Mouse (Mus musculus) heart, embryonic 16.5 days (tissue): ENCODE results near the gene Asrgl1. TPM values are rescaled to one million over a fixed set of nuclear protein-coding genes. Genes with fewer than 3 reads are reported as not detected.
"Not testable (repeated sequence)": the region's sequence is repeated elsewhere in the genome, so short reads cannot be mapped to it uniquely, and the experiment has no call there.

Experiments
- ATAC-seq: fragments of 200-750 bp; cut with Nextera tagmentation; replicated peaks from 2 replicates; pipeline ENCODE4 v1.8.0; 2017; ENCODE audit warnings: moderate number of reproducible peaks; ENCODE audit not compliant: insufficient read depth, low FRiP score; ENCODE audit errors: extremely low read depth
- H3K27ac ChIP-seq: fragments of 300-500 bp; sonication (generic); 2 replicates; pipeline ENCODE4 v1.5.1; 2014; ENCODE audit warnings: mild to moderate bottlenecking, low read length, control low read depth, moderate library complexity
- H3K27me3 ChIP-seq: fragments of 300-500 bp; sonication (generic); 2 replicates; pipeline ENCODE4 v1.6.1; 2014; ENCODE audit warnings: low read length, mixed read lengths; ENCODE audit not compliant: control insufficient read depth, insufficient read depth
- H3K36me3 ChIP-seq: fragments of 300-500 bp; sonication (generic); 2 replicates; pipeline ENCODE4 v1.6.1; 2014; ENCODE audit not compliant: control insufficient read depth, insufficient read depth
- H3K4me1 ChIP-seq: fragments of 300-500 bp; sonication (generic); 2 replicates; pipeline ENCODE4 v1.6.1; 2014; ENCODE audit warnings: low read length, mixed read lengths; ENCODE audit not compliant: control insufficient read depth, insufficient read depth
- H3K4me2 ChIP-seq: fragments of 300-500 bp; sonication (generic); 2 replicates; pipeline ENCODE4 v1.6.1; 2014; ENCODE audit warnings: low read depth, mild to moderate bottlenecking, control low read depth, low read length
- H3K4me3 ChIP-seq: fragments of 300-500 bp; sonication (generic); 2 replicates; pipeline ENCODE4 v1.5.1; 2014; ENCODE audit warnings: mild to moderate bottlenecking, control low read depth, low read length
- H3K9ac ChIP-seq: fragments of 300-500 bp; sonication (generic); 2 replicates; pipeline ENCODE4 v1.6.1; 2014; ENCODE audit warnings: low read length, control low read depth
- H3K9me3 ChIP-seq: fragments of 300-500 bp; sonication (generic); replicated peaks from 2 replicates; pipeline ENCODE4 v1.6.1; 2016; ENCODE audit warnings: low read length; ENCODE audit not compliant: control insufficient read depth
- WGBS: fragments of 180-500 bp; shearing (Covaris S2); extraction: QIAGEN DNeasy Blood & Tissue Kit; methylation state at CpG from one replicate; pipeline ENCODE4 v1.1.7; 2014; 5-methylcytosine and 5-hydroxymethylcytosine counted together
- polyA plus RNA-seq: library from polyadenylated mRNA; unstranded; fragments of >200 nt; fragmentation: Nextera tagmentation; extraction: Ambion mirVana; gene quantifications from 2 replicates; pipeline ENCODE4 v1.2.1, GENCODE M21; 2015

Asrgl1 gene
- polyA plus RNA-seq, 1 experiment from 2014 or later: 21.6 TPM

DNA sequence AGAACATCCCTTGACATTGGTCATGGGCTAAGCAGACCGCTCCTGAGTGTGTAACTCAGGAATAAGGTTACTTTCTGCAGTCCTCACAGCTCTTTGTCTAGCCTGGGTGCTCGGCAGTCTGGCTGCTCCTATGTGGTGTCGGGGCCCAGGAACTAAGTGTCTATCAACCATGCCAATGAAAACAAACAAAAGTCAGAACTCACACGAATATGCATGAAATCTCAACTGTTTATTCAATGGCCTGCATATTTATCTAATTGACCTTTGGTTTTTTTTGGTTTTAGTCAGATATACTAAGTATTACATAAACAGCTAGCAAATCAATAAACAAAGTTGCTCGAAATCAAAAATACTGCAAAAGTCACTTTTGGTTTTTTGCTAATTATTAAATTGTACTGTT is 40.3 kb downstream of the Asrgl1 start:
- no peaks in the 10 kb centered on the region for H3K9me3 ChIP-seq
- no peak overlapping the region for H3K9ac ChIP-seq
- no peak for ATAC-seq
- no peak overlapping the region for H3K27ac ChIP-seq
- no peaks in the 10 kb centered on the region for H3K36me3 ChIP-seq
- H3K27me3 ChIP-seq: no peaks in the 10 kb centered on the region
- H3K4me2 ChIP-seq: no peak overlapping the region
- no peak overlapping the region for H3K4me3 ChIP-seq
- WGBS: 66% methylated on average over 5 of the region's 5 CpGs
- H3K4me1 ChIP-seq: no peaks in the 10 kb centered on the region

DNA sequence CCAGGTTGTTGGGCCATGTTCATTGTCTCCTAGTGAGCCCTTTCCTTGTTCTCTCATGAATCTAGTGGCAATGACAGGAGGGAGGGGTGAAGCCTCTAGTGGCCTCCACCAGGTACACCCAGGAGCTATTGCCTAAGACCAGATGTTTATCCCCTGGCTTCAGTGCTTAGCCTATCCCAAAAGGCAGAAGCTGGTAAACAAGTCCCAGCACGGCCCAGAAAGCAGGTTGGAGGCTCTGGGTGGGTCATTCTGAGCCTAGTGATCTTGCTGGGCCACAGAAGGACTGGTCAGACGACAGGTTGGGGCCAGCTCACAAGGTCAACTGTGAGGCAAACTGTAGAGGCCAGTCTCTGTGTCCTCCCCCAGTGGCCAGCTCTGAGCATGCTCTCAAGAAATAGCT is 44.7 kb downstream of the Asrgl1 start:
- no peak overlapping the region for H3K4me3 ChIP-seq
- no peaks in the 10 kb centered on the region for H3K27me3 ChIP-seq
- H3K9ac ChIP-seq: no peak overlapping the region
- 54% methylated on average over 2 of the region's 2 CpGs for WGBS
- H3K9me3 ChIP-seq: no peaks in the 10 kb centered on the region
- no peak for ATAC-seq
- H3K36me3 ChIP-seq: no peaks in the 10 kb centered on the region
- no peak overlapping the region for H3K27ac ChIP-seq
- no peak overlapping the region for H3K4me2 ChIP-seq
- no peaks in the 10 kb centered on the region for H3K4me1 ChIP-seq

DNA sequence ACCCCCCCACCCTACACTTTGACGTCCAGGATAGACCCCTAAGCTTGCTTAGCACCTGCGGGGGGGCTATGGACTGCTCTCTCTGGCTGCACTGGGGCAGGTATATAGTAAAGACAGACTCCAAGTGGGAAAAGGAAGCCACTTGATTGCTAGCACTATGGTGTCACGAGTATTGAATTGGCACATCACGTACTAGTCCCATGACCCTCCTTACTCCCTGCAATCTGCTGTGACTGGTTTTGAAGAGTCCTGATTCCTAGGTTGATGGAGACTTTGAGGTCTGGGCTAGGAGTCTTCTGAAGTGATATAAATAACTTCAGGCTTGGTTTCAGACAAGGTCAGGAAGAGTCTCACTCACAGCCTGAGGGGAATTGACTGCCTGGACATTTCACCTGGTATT is 45.2 kb downstream of the Asrgl1 start:
- H3K4me1 ChIP-seq: no peaks in the 10 kb centered on the region
- no peak for ATAC-seq
- no peak overlapping the region for H3K4me3 ChIP-seq
- H3K27ac ChIP-seq: no peak overlapping the region
- WGBS: 61% methylated on average over 4 of the region's 4 CpGs
- no peaks in the 10 kb centered on the region for H3K9me3 ChIP-seq
- H3K9ac ChIP-seq: no peak overlapping the region
- no peak overlapping the region for H3K4me2 ChIP-seq
- no peaks in the 10 kb centered on the region for H3K36me3 ChIP-seq
- H3K27me3 ChIP-seq: no peaks in the 10 kb centered on the region

DNA sequence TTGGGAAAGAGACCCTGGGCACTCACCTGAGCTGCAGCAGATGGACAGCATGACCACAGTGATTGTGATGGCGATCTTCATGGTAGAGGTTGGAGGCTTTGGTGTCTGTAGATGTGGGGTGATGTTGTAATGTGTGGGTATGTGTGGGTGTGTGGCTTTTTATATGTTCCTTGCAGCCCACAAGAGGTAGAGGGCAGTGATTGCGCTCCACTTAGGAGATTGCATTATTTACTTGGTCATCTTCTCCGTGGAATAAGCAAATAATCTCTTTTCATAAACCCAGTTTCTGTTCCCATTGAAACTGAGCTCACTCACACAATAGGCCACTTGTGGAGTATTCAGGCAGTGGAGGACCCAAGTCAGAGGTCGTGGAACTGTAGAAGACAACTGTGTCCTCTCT is 47.6 kb downstream of the Asrgl1 start, which contains the start of gene Scgb1a1:
TSS of gene Scgb1a1 (minus strand) at position 138 of the 400 bp plus-strand sequence.
- Histone ChIP-seq H3K9me3 (no peaks in the 10 kb centered on the region), H3K36me3 (no peaks in the 10 kb centered on the region), H3K4me2 (no peak within 1 kb of the TSS), H3K4me1 (peaks cover 4% of the 10 kb centered on the region; the same call in 1 of the 2 replicates), H3K4me3 (no peak within 1 kb of the TSS), H3K27me3 (no peaks in the 10 kb centered on the region), H3K9ac (no peak within 1 kb of the TSS), H3K27ac (no peak within 1 kb of the TSS)
- 83% methylated on average over 4 of the region's 4 CpGs for WGBS
- ATAC-seq: no peak

DNA sequence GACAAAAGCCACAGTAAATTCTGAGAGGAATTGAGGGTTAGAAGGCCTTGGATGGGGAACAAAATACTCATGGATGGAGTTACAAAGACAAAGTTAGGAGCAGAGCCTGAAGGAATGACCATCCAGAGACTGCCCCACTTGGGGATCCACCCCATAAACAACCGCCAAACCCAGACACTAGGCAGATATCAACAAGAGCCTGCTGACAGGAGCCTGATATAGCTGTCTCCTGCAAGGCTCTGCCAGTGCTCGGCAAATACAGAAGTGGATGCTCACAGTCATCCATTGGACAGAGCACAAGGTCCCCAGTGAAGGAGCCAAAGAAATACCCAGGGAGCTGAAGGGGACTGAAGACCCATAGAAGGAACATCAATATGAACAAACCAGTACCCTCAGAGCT is 51.5 kb downstream of the Asrgl1 start:
- not testable (repeated sequence) for H3K9me3 ChIP-seq, H3K27me3 ChIP-seq, H3K27ac ChIP-seq, H3K36me3 ChIP-seq, H3K4me3 ChIP-seq, H3K4me2 ChIP-seq, H3K9ac ChIP-seq, ATAC-seq
- H3K4me1 ChIP-seq: peaks cover 10% of the 10 kb centered on the region
- 23% methylated on average over 2 of the region's 2 CpGs for WGBS

DNA sequence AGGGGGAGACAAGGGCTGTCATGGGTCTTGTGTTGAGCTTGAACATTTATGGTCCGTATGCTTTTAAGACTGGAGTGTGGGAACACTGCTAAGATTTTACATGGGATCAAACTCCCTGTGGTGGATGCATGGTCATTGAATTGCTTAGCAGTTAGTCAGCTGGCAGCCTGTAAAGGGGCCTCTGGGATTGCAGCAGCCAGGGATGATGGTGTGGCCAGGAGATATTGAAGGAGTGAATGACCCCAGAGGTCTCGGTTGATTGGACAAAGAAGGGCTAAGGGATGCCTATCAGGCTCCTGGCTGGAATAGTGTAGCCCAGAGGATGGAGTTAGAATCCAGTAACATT is 52.5 kb downstream of the Asrgl1 start:
- H3K9me3 ChIP-seq: no peaks in the 10 kb centered on the region
- H3K4me1 ChIP-seq: peaks cover 10% of the 10 kb centered on the region
- no peaks in the 10 kb centered on the region for H3K36me3 ChIP-seq
- WGBS: 77% methylated on average over 2 of the region's 2 CpGs
- ATAC-seq: no peak
- H3K27ac ChIP-seq: no peak overlapping the region
- H3K9ac ChIP-seq: peak overlapping the region; percentile 50
- H3K4me3 ChIP-seq: no peak overlapping the region
- peak overlapping the region; percentile 39 for H3K4me2 ChIP-seq
- H3K27me3 ChIP-seq: no peaks in the 10 kb centered on the region

DNA sequence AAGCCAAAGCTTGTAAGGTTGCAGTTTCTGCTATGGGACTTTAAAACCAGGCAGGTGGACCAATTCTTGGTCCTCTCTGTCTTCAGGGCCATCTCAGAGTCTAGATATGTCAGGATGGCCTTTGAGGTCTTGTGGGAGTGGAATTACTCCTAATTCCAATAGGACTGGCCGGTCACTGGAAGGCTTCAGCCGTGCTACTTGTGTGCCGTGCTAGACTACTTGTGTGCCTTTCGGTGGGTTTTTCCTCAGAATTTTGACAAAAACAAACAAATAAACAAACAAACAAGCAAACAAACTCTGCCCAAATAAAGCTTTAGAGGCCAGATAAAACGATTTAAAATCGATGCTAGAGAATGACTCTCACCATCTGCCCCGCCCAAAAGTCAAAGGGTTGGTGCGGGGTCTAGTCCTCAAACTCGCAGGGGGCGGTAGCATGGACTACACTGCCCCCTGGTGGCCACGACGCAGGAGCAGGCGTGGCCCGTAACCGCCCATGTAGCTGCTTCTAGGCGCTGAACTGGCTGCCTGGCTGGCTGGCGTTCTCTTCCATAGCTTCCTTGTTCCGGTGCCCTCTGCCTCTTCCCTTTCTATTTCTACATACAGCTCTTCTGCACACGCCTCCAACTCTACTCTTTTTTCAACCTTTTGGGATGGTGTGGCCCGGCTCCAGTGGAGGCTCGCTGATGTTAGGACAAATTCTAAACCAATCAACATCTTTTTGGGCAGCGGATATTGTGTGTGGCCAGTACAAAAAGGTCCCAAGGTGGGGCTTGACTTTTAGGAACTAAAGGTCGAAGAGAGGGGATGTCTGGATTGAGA is 53.0 kb downstream of the Asrgl1 start:
- Histone ChIP-seq H3K4me1 (peaks cover 10% of the 10 kb centered on the region), H3K9ac (peak overlapping the region; percentile 50), H3K27me3 (no peaks in the 10 kb centered on the region), H3K4me3 (peak overlapping the region; percentile 25), H3K9me3 (no peaks in the 10 kb centered on the region), H3K27ac (no peak overlapping the region; the same call in 1 of the 2 replicates), H3K4me2 (peak overlapping the region; percentile 39), H3K36me3 (no peaks in the 10 kb centered on the region)
- ATAC-seq: peak; percentile 90
- WGBS: 15% methylated on average over 23 of the region's 23 CpGs

DNA sequence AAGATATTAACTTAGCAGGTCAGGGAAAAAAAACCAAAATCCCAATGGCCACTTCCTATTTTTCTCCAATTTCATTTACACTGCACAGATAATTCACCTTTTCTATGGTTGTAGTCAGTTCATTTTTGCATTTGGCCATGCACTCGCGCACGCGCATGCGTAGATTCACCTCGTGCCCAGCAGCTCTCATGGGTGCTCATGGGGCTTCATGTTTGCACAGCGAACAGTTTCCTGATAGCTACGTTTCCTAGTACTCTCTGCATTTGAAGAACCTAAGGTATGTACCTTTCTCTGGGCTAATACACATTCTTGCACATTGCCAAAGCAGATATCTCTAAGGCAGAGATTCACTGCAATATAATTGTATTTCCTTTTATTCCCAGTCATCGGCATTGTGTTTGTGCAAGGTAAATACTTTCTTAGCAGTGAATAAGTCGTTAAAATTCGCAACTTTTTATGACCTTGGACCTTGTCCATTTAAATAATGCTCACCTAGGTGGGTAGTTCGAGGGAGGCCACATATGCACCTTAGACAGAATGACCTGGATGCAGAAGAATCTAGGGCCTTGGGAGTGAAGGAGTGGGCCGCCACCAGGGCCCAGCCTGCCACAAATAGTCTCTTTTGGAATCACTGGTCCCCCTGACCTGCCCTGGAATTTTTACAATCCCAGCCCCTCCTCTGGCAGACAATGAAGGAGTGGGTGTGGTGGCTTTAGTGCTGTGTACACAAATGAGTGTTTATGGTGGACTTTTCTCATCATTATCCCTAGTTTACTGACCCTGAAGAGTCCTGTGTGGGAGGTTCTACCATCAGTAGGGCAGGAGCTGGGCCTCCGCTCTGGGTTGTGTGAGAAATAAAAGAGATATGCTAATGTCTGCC is 53.9 kb downstream of the Asrgl1 start:
- no peaks in the 10 kb centered on the region for H3K27me3 ChIP-seq
- no peak for ATAC-seq
- no peaks in the 10 kb centered on the region for H3K36me3 ChIP-seq
- no peak overlapping the region for H3K4me3 ChIP-seq
- H3K27ac ChIP-seq: no peak overlapping the region; the same call in 1 of the 2 replicates
- H3K9ac ChIP-seq: 0 out of 2 replicates have a peak overlapping the region, but pooled peaks have one; percentile 34
- 82% methylated on average over 14 of the region's 14 CpGs for WGBS
- no peaks in the 10 kb centered on the region for H3K9me3 ChIP-seq
- peak overlapping the region; percentile 39 for H3K4me2 ChIP-seq
- peaks cover 10% of the 10 kb centered on the region for H3K4me1 ChIP-seq

DNA sequence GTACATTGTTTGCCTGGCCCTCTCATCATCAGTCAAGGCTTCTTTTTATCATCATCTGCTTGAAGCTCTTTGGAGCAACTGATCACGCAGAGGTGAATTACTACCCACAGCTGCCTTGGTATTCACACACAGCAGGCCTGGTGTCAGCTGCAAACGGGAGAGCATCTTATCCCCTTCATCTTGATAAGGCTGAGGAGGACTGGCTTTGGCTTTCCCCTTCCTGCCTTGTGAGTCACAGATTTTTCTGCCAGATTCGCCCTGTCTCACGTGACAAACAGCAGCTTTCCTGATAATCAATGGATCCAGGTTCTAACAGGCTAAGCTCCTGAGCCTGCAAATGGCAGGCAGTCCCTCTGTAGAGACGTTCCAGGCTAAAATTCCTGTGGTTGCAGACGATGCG is 55.5 kb downstream of the Asrgl1 start:
- Histone ChIP-seq H3K4me2 (no peak overlapping the region), H3K27me3 (no peaks in the 10 kb centered on the region), H3K4me3 (no peak overlapping the region), H3K27ac (no peak overlapping the region), H3K9me3 (no peaks in the 10 kb centered on the region), H3K9ac (no peak overlapping the region), H3K36me3 (no peaks in the 10 kb centered on the region), H3K4me1 (peaks cover 10% of the 10 kb centered on the region)
- ATAC-seq: no peak
- 26% methylated on average over 7 of the region's 7 CpGs for WGBS
